ENCODE assay signal across 8 mouse cellular contexts in genomic region chr11:3714486-3714885, GRCm38 (mm10).
DNase-seq lines count a peak whose midpoint lies in the region; ATAC-seq and TF ChIP-seq lines count a peak whose summit lies in the region.

No protein-coding gene starts in this region.

- 25% methylated on average over 15 of the region's 15 CpGs for WGBS in liver, adult 2 months
- 37% methylated on average over 15 of the region's 15 CpGs for WGBS in liver, embryonic 11.5 days
- 36% methylated on average over 15 of the region's 15 CpGs for whole genome bisulfite sequencing in forebrain, embryonic 13.5 days
- 40% methylated on average over 15 of the region's 15 CpGs for WGBS in kidney, embryonic 16.5 days
- WGBS in liver, embryonic 14.5 days (ENCODE audit: insufficient replicate concordance), result 20% methylated on average over 15 of the region's 15 CpGs
- 28% methylated on average over 15 of the region's 15 CpGs for WGBS in olfactory bulb, adult 2 months

- H3K36me3 ChIP-seq in liver, adult 2 months (ENCODE audit: control insufficient read depth, insufficient read depth, low read length), result no peaks in the 10 kb centered on the region
- H3K36me3 ChIP-seq in liver, embryonic 11.5 days (ENCODE audit: control insufficient read depth, insufficient read depth, low read length), result no peaks in the 10 kb centered on the region
- H3K36me3 ChIP-seq in forebrain, embryonic 13.5 days (ENCODE audit: poor library complexity, severe bottlenecking), result no peaks in the 10 kb centered on the region
- H3K36me3 ChIP-seq in kidney, embryonic 16.5 days (ENCODE audit: insufficient read depth, low read length), result no peaks in the 10 kb centered on the region
- H3K36me3 ChIP-seq in liver, embryonic 14.5 days (replicated peaks; ENCODE audit: control insufficient read depth, insufficient read depth, low read depth), result no peaks in the 10 kb centered on the region

- TF ChIP-seq POLR2A in liver, adult 2 months (IDR thresholded peaks at IDR 0.05; ENCODE audit: extremely low read depth, insufficient read depth, low read length), result no peak
- no peak for TF ChIP-seq POLR2A in olfactory bulb, adult 2 months (IDR thresholded peaks at IDR 0.05; ENCODE audit: insufficient read depth, low read depth, low read length)

- no peak overlapping the region for H3K27ac ChIP-seq in liver, adult 2 months (replicated peaks; ENCODE audit: insufficient read depth, low read depth, low read length)
- no peak overlapping the region for H3K27ac ChIP-seq in liver, embryonic 11.5 days (ENCODE audit: low read depth, low read length)
- no peak overlapping the region for H3K27ac ChIP-seq in forebrain, embryonic 13.5 days
- H3K27ac ChIP-seq in kidney, embryonic 16.5 days (ENCODE audit: low read length), result no peak overlapping the region
- H3K27ac ChIP-seq in liver, embryonic 14.5 days, result no peak overlapping the region
- H3K27ac ChIP-seq in olfactory bulb, adult 2 months (ENCODE audit: insufficient read depth, low read depth, low read length), result no peak overlapping the region

- H3K4me3 ChIP-seq in liver, adult 2 months (ENCODE audit: insufficient read depth, low read depth, low read length), result no peak overlapping the region
- H3K4me3 ChIP-seq in liver, embryonic 11.5 days (ENCODE audit: low read depth, low read length), result no peak overlapping the region
- H3K4me3 ChIP-seq in forebrain, embryonic 13.5 days, result no peak overlapping the region
- H3K4me3 ChIP-seq in kidney, embryonic 16.5 days (ENCODE audit: low read length), result no peak overlapping the region
- H3K4me3 ChIP-seq in liver, embryonic 14.5 days (ENCODE audit: insufficient read depth in 1 of 2, low read depth in 2 of 2, low read length in 2 of 2), result no peak overlapping the region
- H3K4me3 ChIP-seq in olfactory bulb, adult 2 months (ENCODE audit: insufficient read depth, low read depth, low read length), result no peak overlapping the region

- no peaks in the 10 kb centered on the region for H3K9me3 ChIP-seq in liver, embryonic 11.5 days (ENCODE audit: control insufficient read depth, low read length)
- no peaks in the 10 kb centered on the region for H3K9me3 ChIP-seq in forebrain, embryonic 13.5 days (replicated peaks)
- no peaks in the 10 kb centered on the region for H3K9me3 ChIP-seq in kidney, embryonic 16.5 days (ENCODE audit: low read length)
- no peaks in the 10 kb centered on the region for H3K9me3 ChIP-seq in liver, embryonic 14.5 days (ENCODE audit: control insufficient read depth, low read length)

- TF ChIP-seq EP300 in liver, embryonic 14.5 days (IDR thresholded peaks at IDR 0.05; ENCODE audit: low read depth), result no peak

- H3K79me2 ChIP-seq in liver, adult 2 months (ENCODE audit: control insufficient read depth, insufficient read depth, low read length), result no peaks in the 10 kb centered on the region

- H3K4me2 ChIP-seq in liver, embryonic 11.5 days, result no peak overlapping the region
- H3K4me2 ChIP-seq in forebrain, embryonic 13.5 days, result no peak overlapping the region
- no peak overlapping the region for H3K4me2 ChIP-seq in kidney, embryonic 16.5 days (replicated peaks; ENCODE audit: low read depth, low read length)
- no peak overlapping the region for H3K4me2 ChIP-seq in liver, embryonic 14.5 days (ENCODE audit: low read depth)

- no peaks in the 10 kb centered on the region for H3K4me1 ChIP-seq in liver, adult 2 months (ENCODE audit: control insufficient read depth, insufficient read depth, low read length)
- no peaks in the 10 kb centered on the region for H3K4me1 ChIP-seq in liver, embryonic 11.5 days (replicated peaks; ENCODE audit: control insufficient read depth, insufficient read depth, low read length)
- H3K4me1 ChIP-seq in forebrain, embryonic 13.5 days, result no peaks in the 10 kb centered on the region
- no peaks in the 10 kb centered on the region for H3K4me1 ChIP-seq in kidney, embryonic 16.5 days (ENCODE audit: insufficient read depth, low read length)
- no peaks in the 10 kb centered on the region for H3K4me1 ChIP-seq in liver, embryonic 14.5 days (replicated peaks; ENCODE audit: control insufficient read depth in 2 of 2, insufficient read depth in 2 of 2, low read length in 1 of 2)
- H3K4me1 ChIP-seq in olfactory bulb, adult 2 months (ENCODE audit: control insufficient read depth, insufficient read depth, low read length), result peaks cover 6% of the 10 kb centered on the region

- H3K9ac ChIP-seq in liver, adult 2 months (ENCODE audit: low read depth, low read length), result no peak overlapping the region
- H3K9ac ChIP-seq in liver, embryonic 11.5 days (ENCODE audit: low read depth, low read length), result no peak overlapping the region
- no peak overlapping the region for H3K9ac ChIP-seq in forebrain, embryonic 13.5 days
- no peak overlapping the region for H3K9ac ChIP-seq in kidney, embryonic 16.5 days (replicated peaks; ENCODE audit: low read length)
- H3K9ac ChIP-seq in liver, embryonic 14.5 days (replicated peaks), result no peak overlapping the region

- peak; percentile 25 for DNase-seq in liver, adult 2 months (ENCODE audit: extremely low read depth, low read depth, low spot score)
- no peak for DNase-seq in liver, embryonic 11.5 days (ENCODE audit: low spot score)
- DNase-seq in liver, embryonic 14.5 days (ENCODE audit: low read depth in 3 of 3, low spot score in 3 of 3), result peak in 2 of 3 experiments; percentile 4 to 20
- DNase-seq in thymus, postnatal 14 days, result peak; percentile 57

- H3K27me3 ChIP-seq in liver, adult 2 months (ENCODE audit: control insufficient read depth, insufficient read depth, low read length), result no peaks in the 10 kb centered on the region
- no peaks in the 10 kb centered on the region for H3K27me3 ChIP-seq in liver, embryonic 11.5 days (replicated peaks; ENCODE audit: control insufficient read depth, insufficient read depth, low read length)
- H3K27me3 ChIP-seq in forebrain, embryonic 13.5 days, result no peaks in the 10 kb centered on the region
- H3K27me3 ChIP-seq in kidney, embryonic 16.5 days (ENCODE audit: insufficient read depth, low read length), result no peaks in the 10 kb centered on the region
- H3K27me3 ChIP-seq in liver, embryonic 14.5 days (ENCODE audit: control insufficient read depth, insufficient read depth, low read length), result no peaks in the 10 kb centered on the region

- no peak for ATAC-seq in liver, embryonic 11.5 days (replicated peaks; ENCODE audit: low FRiP score)
- 0 out of 2 replicates have a peak, but pooled peaks have one; percentile 32 for ATAC-seq in cerebellum, adult (ENCODE audit: insufficient number of reproducible peaks, low FRiP score, low TSS enrichment)
- ATAC-seq in forebrain, embryonic 13.5 days, result peak; percentile 10; the same call in 1 of the 2 replicates
- 0 out of 2 replicates have a peak, but pooled peaks have one; percentile 46 for ATAC-seq in kidney, embryonic 16.5 days (ENCODE audit: low FRiP score, low TSS enrichment)
- ATAC-seq in liver, embryonic 14.5 days (ENCODE audit: insufficient read depth), result no peak

- TF ChIP-seq CTCF in liver, adult 2 months (IDR thresholded peaks at IDR 0.05; ENCODE audit: low read depth, low read length), result peak; percentile 97
- TF ChIP-seq CTCF in liver, embryonic 14.5 days (IDR thresholded peaks at IDR 0.05; ENCODE audit: low read depth), result peak; percentile 93
- TF ChIP-seq CTCF in olfactory bulb, adult 2 months (IDR thresholded peaks at IDR 0.05; ENCODE audit: insufficient read depth, low read depth, low read length), result peak; percentile 74

Comparison
In these comparisons a context has a peak if more than half of its experiments do, and no peak if none do; other contexts are left out.
1. ATAC-seq: peak in cerebellum, adult (single experiment), forebrain, embryonic 13.5 days (single experiment) and kidney, embryonic 16.5 days (single experiment); none in liver, embryonic 11.5 days (single experiment) and liver, embryonic 14.5 days (single experiment).
2. Peak in every context shown above with its lines, with median percentiles within 50 percentile points of each other: CTCF ChIP-seq.